Mouse (Mus musculus) ES-E14 (cell line): ENCODE results near the gene Gm11042. TPM values are rescaled to one million over a fixed set of nuclear protein-coding genes. Genes with fewer than 3 reads are reported as not detected.

Source experiments
- DNase-seq: peaks from one replicate; pipeline ENCODE4 v3.0.0-alpha.2; 2013; ENCODE audit warnings: low read depth, low spot score
- H3K27ac ChIP-seq: 2 replicates; pipeline ENCODE4 v1.5.1; 2012; ENCODE audit warnings: low read depth, mild to moderate bottlenecking, low read length, moderate library complexity, mixed read lengths; ENCODE audit not compliant: poor library complexity, insufficient read depth, severe bottlenecking
- H3K36me3 ChIP-seq: 2 replicates; pipeline ENCODE4 v1.6.1; 2012; ENCODE audit warnings: mild to moderate bottlenecking, low read length, moderate library complexity, mixed read lengths; ENCODE audit not compliant: control insufficient read depth, poor library complexity, insufficient read depth, severe bottlenecking
- H3K4me1 ChIP-seq, 2 experiments: fragments of 150-350 bp in 1 of 2; sonication (generic) in 1 of 2; 2 replicates each; pipeline ENCODE4 v1.6.1; 2012; ENCODE audit warnings: low read length in 2 of 2, mild to moderate bottlenecking in 1 of 2, mixed read lengths in 1 of 2; ENCODE audit not compliant: control insufficient read depth in 2 of 2, insufficient read depth in 2 of 2, poor library complexity in 1 of 2
- H3K4me3 ChIP-seq, 2 experiments: fragments of 150-350 bp in 1 of 2; sonication (generic) in 1 of 2; 2 replicates each; pipeline ENCODE4 v1.5.1; 2012; ENCODE audit warnings: low read length in 2 of 2, low read depth in 1 of 2, mild to moderate bottlenecking in 1 of 2, mixed read lengths in 1 of 2; ENCODE audit not compliant: insufficient read depth in 1 of 2, poor library complexity in 1 of 2, severe bottlenecking in 1 of 2
- H3K9ac ChIP-seq: 2 replicates; pipeline ENCODE4 v1.6.1; 2012; ENCODE audit warnings: low read depth, mild to moderate bottlenecking, low read length, mixed read lengths; ENCODE audit not compliant: poor library complexity, insufficient read depth, severe bottlenecking
- H3K9me3 ChIP-seq: fragments of 150-350 bp; sonication (generic); 2 replicates; pipeline ENCODE4 v1.6.1; 2012; ENCODE audit warnings: low read depth, mild to moderate bottlenecking, low read length; ENCODE audit not compliant: control insufficient read depth, insufficient read depth
- CHD2 ChIP-seq: IDR thresholded peaks from 2 replicates; pipeline ENCODE4 v1.6.1; 2014; ENCODE audit warnings: mild to moderate bottlenecking, low read depth, low read length, inconsistent platforms
- HCFC1 ChIP-seq: IDR thresholded peaks from 2 replicates; pipeline ENCODE4 v1.6.1; 2012; ENCODE audit warnings: low read length, inconsistent platforms, borderline replicate concordance; ENCODE audit not compliant: insufficient read depth
- MAFK ChIP-seq: IDR thresholded peaks from 2 replicates; pipeline ENCODE4 v1.6.1; 2014; ENCODE audit warnings: mild to moderate bottlenecking, low read depth, low read length, inconsistent platforms; ENCODE audit not compliant: insufficient read depth
- ZC3H11A ChIP-seq: IDR thresholded peaks from 2 replicates; pipeline ENCODE4 v1.6.1; 2012; ENCODE audit warnings: low read depth, mild to moderate bottlenecking, inconsistent platforms, low read length, borderline replicate concordance
- ZNF384 ChIP-seq: IDR thresholded peaks from 2 replicates; pipeline ENCODE4 v1.6.1; 2012; ENCODE audit warnings: low read depth, low read length, inconsistent platforms
- in situ Hi-C, 2 experiments: fragments of 600-800 bp; cut with MboI; formaldehyde crosslinking; loops; one replicate each; pipeline ENCODE4 v1.15.1; 2025; ENCODE audit warnings: low sequenced_read_pairs in 2 of 2, inconsistent platforms in 1 of 2; ENCODE audit not compliant: unreplicated experiment in 2 of 2
- total RNA-seq: library from RNA; depleted of rRNA; stranded (reverse); fragments of 300-350 nt; gene quantifications from 2 replicates; pipeline ENCODE4 v1.2.3, GENCODE M21; 2012

Gm11042 gene
- total RNA-seq, 1 experiment = not detected

DNA sequence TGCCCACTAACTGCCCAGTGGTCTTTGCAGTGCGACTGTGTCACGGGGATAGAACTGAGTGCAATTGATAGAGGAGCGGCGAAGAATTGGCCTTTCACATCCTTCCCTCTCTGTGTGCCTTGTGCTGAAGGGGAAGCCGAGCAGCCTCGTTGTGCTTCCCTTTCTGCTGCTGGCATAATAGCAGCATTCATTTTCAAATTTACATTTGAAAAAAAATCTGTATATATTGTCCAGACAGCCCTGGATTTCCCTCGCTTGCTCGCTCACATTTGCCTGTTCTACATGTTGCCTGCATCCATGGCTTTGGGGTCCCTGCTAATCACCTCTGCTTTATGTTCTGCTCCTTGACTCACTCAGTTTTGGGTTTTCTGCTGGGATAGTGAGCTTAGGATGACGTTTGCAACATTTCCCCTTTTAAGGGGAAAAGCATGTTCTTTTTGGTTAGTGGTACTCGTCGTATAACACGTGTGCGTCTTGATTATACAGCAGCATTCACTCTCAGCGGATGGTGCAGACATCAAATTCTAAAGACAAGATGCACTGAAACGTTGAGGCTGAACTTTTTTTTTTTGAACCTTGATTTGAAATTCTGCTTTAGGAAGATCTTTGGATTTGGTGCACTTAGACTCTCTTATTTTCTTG, 47.4 kb downstream of the Gm11042 start:
- H3K4me1 ChIP-seq = no peaks in the 10 kb centered on the region
- TF ChIP-seq ZNF384 (no peak), CHD2 (no peak), MAFK (no peak)
- no peak for DNase-seq
- H3K4me3 ChIP-seq = no peak overlapping the region
- no peak overlapping the region for H3K27ac ChIP-seq
- no peak overlapping the region for H3K9ac ChIP-seq
- no peaks in the 10 kb centered on the region for H3K36me3 ChIP-seq
- in situ Hi-C loops = no loop called here
- no peaks in the 10 kb centered on the region for H3K9me3 ChIP-seq

DNA sequence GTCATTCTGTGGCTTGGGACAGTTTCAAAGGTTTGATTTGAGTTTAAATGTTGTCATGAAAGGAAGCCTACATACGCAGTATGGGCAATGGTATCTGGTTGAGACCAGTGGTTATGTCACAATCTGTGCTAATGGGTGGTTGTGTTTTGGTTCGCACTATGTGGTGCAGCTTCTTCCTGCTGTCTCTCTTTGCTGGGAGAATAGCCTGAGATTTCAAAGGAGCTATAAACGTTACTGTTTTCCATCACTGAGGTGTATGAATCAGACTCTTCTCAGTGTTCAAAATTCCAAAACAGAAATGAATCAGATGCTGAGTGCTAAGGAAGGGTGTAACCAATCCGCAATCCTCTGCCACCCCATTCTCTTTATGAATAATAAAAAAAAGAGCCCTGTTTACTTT, 49.1 kb downstream of the Gm11042 start:
- no peak for DNase-seq
- Histone ChIP-seq H3K4me3 (no peak overlapping the region), H3K9me3 (no peaks in the 10 kb centered on the region), H3K27ac (no peak overlapping the region), H3K9ac (no peak overlapping the region), H3K36me3 (no peaks in the 10 kb centered on the region), H3K4me1 (no peaks in the 10 kb centered on the region)
- TF ChIP-seq HCFC1 (no peak), MAFK (no peak), CHD2 (no peak), ZC3H11A (no peak)
- in situ Hi-C loops = no loop called here
